Mouse (Mus musculus) testis, postnatal 14 days (tissue): ENCODE measurements around the gene Cep295nl.
"Not testable (repeated sequence)": the region's sequence is repeated elsewhere in the genome, so short reads cannot be mapped to it uniquely, and the experiment has no call there.

Source experiments
- DNase-seq: peaks from one replicate; pipeline ENCODE4 v3.0.0; 2021; ENCODE audit warnings: low spot score

Gene Cep295nl

GRCm38 (mm10) chr11:118321500-118321899 is 20.8 kb downstream of the Cep295nl start:
- DNase-seq = no peak

DNA sequence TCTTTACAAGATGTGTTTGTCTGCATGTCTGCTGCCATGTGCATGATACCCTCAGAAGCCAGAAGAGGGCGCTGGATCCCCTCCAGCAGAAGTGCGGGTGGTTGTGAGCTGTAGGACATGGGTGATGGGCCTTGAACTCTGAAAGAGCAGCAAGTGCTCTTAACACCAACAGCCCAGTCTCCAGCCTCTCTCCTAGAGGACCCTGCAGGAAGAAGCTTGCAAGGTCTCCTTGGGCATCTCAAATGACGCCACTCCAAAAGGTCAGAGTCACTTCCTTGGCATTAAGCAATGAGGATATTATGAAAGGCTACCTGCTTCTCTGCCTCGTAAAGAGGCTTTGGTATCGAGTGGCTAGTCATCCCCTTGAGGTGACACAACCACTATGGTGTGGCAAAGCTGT is 23.6 kb downstream of the Cep295nl start:
- no peak for DNase-seq

DNA sequence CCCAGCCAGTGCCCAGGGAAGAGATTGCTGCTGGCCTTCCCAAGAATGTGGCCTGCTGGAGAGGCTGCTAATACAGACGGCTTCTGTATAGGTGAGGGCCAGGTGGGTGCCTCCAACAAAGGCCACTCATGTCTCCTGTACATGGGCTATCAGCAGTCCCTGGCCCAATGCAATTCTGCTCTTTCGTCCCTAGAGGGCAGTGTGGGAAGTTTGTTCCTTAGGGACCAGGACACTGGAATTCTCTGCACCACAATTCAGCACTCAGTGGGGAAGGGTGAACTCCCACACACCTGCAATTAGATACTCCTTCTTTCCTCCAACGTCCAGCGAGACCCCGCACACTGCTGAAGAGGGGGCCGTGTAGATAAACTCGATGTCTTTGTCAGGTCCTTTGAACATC is 25.2 kb downstream of the Cep295nl start:
- no peak for DNase-seq

DNA sequence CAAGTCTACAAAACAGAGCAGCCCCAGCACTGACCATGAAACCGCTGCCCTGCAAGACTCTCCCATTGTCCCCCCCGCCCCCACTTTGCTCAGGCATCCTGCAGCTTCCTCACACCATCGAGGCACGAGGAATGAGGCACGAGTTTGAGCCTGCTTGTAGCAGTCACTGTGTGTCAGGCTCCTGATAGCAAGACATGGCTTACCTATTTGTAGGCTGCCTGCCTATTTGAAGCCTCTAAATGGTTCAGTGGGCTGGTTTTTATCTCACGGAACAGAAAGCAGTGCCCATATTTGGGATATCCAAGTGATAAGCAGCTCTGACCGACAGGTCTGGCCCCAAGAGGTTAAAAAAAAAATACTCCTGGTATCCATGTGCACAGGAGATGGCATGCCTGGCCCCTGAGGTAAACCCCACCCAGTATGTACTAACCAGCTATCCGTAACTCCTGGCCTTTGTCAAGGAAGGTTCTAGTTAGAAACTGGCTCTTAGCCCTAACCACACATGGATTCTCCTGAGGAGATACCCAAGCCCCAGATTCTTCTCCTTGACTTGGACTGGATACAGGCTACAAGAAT is 26.0 kb downstream of the Cep295nl start:
- no peak for DNase-seq

- DNase-seq = no peak
Measured at GRCm38 (mm10) chr11:118312132-118312723, 30.1 kb downstream of the Cep295nl start.

GRCm38 (mm10) chr11:118307962-118308361 is 34.3 kb downstream of the Cep295nl start:
- DNase-seq = not testable (repeated sequence)

- DNase-seq = not testable (repeated sequence)
Measured at GRCm38 (mm10) chr11:118303959-118304358, 38.3 kb downstream of the Cep295nl start.

- DNase-seq = no peak
Measured at GRCm38 (mm10) chr11:118298810-118299209, 43.5 kb downstream of the Cep295nl start.

DNA sequence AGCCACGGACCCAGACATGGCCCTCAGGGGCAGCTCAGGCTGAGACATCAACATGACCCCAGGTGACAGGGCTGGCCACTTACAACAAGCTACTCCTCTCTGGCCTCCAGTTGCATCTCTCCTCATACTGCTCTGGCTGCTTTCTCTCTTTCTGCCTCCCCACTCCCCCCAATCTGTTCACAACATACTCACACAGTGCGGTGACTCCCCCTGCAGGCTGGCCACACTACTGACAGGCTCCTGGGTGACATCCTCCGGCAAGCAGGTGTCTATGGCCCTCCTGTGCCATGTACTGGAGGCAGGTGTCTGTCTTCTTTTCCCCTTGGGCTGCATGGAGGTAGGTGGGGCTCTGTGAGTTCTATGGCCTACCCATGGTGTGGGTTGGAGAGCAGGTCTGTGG is 44.3 kb downstream of the Cep295nl start:
- no peak for DNase-seq

GRCm38 (mm10) chr11:118295026-118295425 is 47.3 kb downstream of the Cep295nl start:
- DNase-seq = no peak

DNA sequence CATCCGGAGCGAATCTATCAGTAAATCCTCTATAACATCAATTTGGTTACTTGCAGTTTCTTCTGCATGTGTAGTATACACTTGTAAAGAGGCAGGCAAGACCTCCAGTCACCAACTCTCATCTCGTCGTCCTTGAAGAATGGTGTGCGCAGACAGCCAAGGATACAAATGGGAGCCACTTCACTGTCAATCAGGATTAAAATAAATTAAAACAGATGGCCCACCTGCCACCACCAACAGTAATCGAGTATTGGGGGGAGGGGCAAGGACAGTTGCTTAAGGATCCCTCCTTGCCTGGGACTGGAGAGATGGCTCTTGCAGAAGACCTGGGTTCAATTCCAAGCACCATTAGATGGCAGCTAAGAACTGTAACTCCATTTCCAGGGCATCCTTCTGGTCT is 49.6 kb downstream of the Cep295nl start:
- DNase-seq = no peak

DNA sequence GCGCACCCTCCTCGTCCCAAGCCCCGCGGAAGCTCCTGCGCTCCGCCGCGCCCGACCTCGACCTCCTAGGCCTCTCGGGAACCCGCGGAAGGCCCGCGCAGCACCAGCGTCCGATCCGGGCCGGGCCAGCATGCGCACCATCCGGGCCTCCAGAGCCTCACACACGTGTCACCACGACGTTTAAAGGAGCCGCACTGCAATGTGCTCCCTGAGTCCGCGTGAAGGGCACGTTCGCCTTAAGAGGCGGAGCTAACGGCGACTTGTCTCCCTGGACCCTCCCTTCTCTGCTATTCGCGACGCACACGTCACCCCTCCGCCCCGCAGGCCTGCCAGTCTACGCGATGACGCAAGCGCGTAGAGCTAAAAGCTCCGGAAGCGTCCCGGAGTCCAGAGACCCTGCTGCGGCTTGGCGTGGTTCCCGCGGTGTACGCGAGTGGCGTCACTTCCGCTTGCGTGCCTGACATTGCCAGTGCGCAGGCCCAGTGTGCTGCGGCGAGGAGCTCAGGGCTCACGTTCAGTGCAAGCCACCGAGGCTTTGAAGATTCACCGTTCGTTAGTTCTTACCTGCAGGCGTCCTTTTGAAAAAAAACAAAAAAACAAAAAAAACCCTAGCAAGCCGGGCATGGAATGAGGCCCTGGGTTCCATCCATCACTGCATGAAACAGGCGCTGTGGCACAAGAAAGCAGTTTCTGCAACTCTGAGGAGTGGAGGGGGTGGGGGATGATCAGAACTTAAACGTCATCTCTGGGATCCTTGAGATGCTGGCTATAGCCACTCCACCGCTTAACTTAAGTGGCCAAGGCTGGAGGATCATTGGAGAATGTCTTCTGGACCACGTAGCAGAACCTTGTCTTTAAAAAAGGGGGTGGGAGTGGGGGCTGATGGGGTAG is 52.1 kb downstream of the Cep295nl start, which contains the start of gene Usp36:
TSS of gene Usp36 (minus strand) at position 246 of the 891 bp plus-strand sequence.
- peak; percentile 100 for DNase-seq

DNA sequence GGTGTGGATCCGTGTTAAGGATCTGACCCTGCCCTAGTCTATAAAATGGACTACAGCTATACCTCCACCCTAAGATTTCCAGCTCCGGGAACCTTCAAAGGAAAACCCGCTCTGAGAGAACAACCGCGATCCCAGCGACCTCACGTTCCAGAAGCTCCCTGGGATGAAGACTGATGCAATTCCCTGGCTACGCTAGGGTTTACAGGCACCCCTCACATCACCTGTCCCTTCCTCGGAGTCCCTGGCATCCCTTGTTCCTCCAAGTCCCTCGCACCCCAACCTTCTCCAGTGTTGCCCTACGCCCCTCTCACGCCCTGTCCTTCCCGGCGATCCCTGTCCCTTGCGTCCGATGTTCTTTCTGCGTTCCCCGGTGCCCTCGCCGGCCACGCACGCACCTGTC is 52.7 kb downstream of the Cep295nl start:
- DNase-seq = no peak

- DNase-seq = no peak
Measured at GRCm38 (mm10) chr11:118289037-118289511, 53.2 kb downstream of the Cep295nl start.

DNA sequence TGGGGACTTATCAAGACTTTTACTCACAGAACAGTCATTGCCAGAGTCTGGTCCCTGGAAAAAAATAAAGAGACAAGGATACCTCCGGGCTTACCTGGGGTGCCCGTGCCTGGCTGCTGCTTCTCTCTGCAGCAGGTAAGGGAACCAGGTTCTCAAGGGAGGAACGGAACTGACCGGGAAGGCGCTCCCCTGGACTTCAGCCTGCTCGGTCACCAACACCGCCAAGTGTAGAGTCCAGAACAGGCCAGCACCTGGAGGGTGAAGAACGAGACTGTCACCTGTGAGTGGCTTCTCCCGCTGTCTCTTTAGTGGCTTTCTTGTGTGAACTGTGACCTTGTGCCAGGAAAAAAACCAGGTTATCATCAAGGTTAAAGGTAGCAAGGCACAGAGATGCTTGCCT is 54.7 kb downstream of the Cep295nl start:
- DNase-seq = no peak

- no peak for DNase-seq
Measured at GRCm38 (mm10) chr11:118286434-118286833, 55.9 kb downstream of the Cep295nl start.

GRCm38 (mm10) chr11:118285791-118286190 is 56.5 kb downstream of the Cep295nl start:
- no peak for DNase-seq
